Mouse (Mus musculus): ENCODE data around the gene Cldn9. TPM values are rescaled to one million over a fixed set of nuclear protein-coding genes. Genes with fewer than 3 reads are reported as not detected.

The Cldn9 gene
- polyA plus RNA-seq, 1 experiment from 2014 or later, result 8.7 TPM

- DNase-seq (ENCODE audit: low spot score), result no peak
- 61% methylated on average over 2 of the region's 2 CpGs for WGBS
- Histone ChIP-seq H3K9ac (replicated peaks; ENCODE audit: low read length) (no peak overlapping the region), H3K4me3 (ENCODE audit: low read depth, low read length) (no peak overlapping the region), H3K4me1 (ENCODE audit: control insufficient read depth, insufficient read depth, low read length) (no peaks in the 10 kb centered on the region), H3K4me2 (ENCODE audit: low read depth, low read length) (no peak overlapping the region), H3K27ac (replicated peaks; ENCODE audit: low read depth, low read length) (no peak overlapping the region), H3K9me3 (replicated peaks; ENCODE audit: control insufficient read depth, low read length) (no peaks in the 10 kb centered on the region), H3K36me3 (replicated peaks; ENCODE audit: control insufficient read depth, insufficient read depth, low read depth, low read length) (no peaks in the 10 kb centered on the region), H3K27me3 (ENCODE audit: control insufficient read depth, insufficient read depth, low read length) (no peaks in the 10 kb centered on the region; the same call in 1 of the 2 replicates)
- ATAC-seq (replicated peaks; ENCODE audit: insufficient number of reproducible peaks, low FRiP score, low TSS enrichment, low read depth), result no peak
Measured at GRCm38 (mm10) chr17:23654410-23654809, 29.4 kb downstream of the Cldn9 start.

DNA sequence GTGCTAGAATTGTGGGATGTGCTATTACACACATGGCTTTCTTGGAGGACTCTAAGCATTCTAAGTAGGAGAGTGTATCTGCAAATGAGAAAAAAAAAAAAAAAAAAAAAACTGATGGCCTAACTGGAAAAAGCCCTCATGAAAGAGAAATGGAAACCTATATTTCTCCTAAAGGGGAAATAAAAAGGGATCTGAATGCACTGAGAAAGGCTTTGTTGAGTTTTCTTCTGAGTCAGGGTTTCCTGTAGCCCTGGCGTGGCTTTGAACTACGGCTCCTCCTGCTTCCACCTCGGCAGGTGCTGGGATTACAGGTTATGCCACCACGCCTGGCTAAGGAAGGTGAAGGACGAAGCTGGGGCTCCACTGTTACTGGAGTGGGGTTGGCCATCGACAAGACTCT lies 29.8 kb downstream of the Cldn9 start:
- H3K4me1 ChIP-seq (ENCODE audit: control insufficient read depth, insufficient read depth, low read length), result no peaks in the 10 kb centered on the region
- DNase-seq (ENCODE audit: low spot score) (no peak), ATAC-seq (replicated peaks; ENCODE audit: insufficient number of reproducible peaks, low FRiP score, low TSS enrichment, low read depth) (no peak)
- H3K4me2 ChIP-seq (ENCODE audit: low read depth, low read length), result no peak overlapping the region
- H3K9ac ChIP-seq (replicated peaks; ENCODE audit: low read length), result no peak overlapping the region
- no peak overlapping the region for H3K27ac ChIP-seq (replicated peaks; ENCODE audit: low read depth, low read length)
- 61% methylated on average over 6 of the region's 6 CpGs for WGBS
- H3K9me3 ChIP-seq (replicated peaks; ENCODE audit: control insufficient read depth, low read length), result no peaks in the 10 kb centered on the region
- no peaks in the 10 kb centered on the region; the same call in 1 of the 2 replicates for H3K27me3 ChIP-seq (ENCODE audit: control insufficient read depth, insufficient read depth, low read length)
- H3K36me3 ChIP-seq (replicated peaks; ENCODE audit: control insufficient read depth, insufficient read depth, low read depth, low read length), result no peaks in the 10 kb centered on the region
- H3K4me3 ChIP-seq (ENCODE audit: low read depth, low read length), result no peak overlapping the region

GRCm38 (mm10) chr17:23653324-23653723 lies 30.5 kb downstream of the Cldn9 start:
- no peak overlapping the region for H3K4me3 ChIP-seq (ENCODE audit: low read depth, low read length)
- ATAC-seq (replicated peaks; ENCODE audit: insufficient number of reproducible peaks, low FRiP score, low TSS enrichment, low read depth) (no peak), DNase-seq (ENCODE audit: low spot score) (no peak)
- H3K27me3 ChIP-seq (ENCODE audit: control insufficient read depth, insufficient read depth, low read length), result no peaks in the 10 kb centered on the region; the same call in 1 of the 2 replicates
- H3K27ac ChIP-seq (replicated peaks; ENCODE audit: low read depth, low read length), result no peak overlapping the region
- H3K36me3 ChIP-seq (replicated peaks; ENCODE audit: control insufficient read depth, insufficient read depth, low read depth, low read length), result no peaks in the 10 kb centered on the region
- H3K9me3 ChIP-seq (replicated peaks; ENCODE audit: control insufficient read depth, low read length), result no peaks in the 10 kb centered on the region
- no peaks in the 10 kb centered on the region for H3K4me1 ChIP-seq (ENCODE audit: control insufficient read depth, insufficient read depth, low read length)
- WGBS, result 71% methylated on average over 1 of the region's 2 CpGs
- no peak overlapping the region for H3K9ac ChIP-seq (replicated peaks; ENCODE audit: low read length)
- no peak overlapping the region for H3K4me2 ChIP-seq (ENCODE audit: low read depth, low read length)

DNA sequence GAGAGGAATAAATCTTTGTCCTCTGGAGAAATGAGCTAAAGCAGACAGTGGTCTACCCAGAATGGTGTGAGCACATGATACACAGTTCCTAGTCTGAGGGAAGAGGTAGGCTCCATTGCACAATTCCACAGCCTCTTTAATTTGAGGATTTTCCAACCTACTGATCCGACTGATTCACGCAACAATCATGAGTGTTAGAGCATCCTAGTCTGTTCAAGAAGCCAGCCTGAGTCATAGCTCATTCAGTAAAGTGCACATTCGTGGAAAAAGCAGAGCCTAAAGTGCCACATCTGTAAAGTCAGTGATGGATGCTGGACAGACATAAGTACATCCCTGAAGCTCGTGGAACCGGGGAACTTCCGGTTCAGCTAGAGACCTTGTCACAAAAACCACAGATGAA lies 32.5 kb downstream of the Cldn9 start:
- Histone ChIP-seq H3K4me1 (ENCODE audit: control insufficient read depth, insufficient read depth, low read length) (no peaks in the 10 kb centered on the region), H3K4me3 (ENCODE audit: low read depth, low read length) (no peak overlapping the region), H3K27me3 (ENCODE audit: control insufficient read depth, insufficient read depth, low read length) (no peaks in the 10 kb centered on the region), H3K4me2 (ENCODE audit: low read depth, low read length) (no peak overlapping the region), H3K27ac (replicated peaks; ENCODE audit: low read depth, low read length) (no peak overlapping the region), H3K9me3 (replicated peaks; ENCODE audit: control insufficient read depth, low read length) (no peaks in the 10 kb centered on the region), H3K36me3 (replicated peaks; ENCODE audit: control insufficient read depth, insufficient read depth, low read depth, low read length) (no peaks in the 10 kb centered on the region), H3K9ac (replicated peaks; ENCODE audit: low read length) (no peak overlapping the region)
- no peak for ATAC-seq (replicated peaks; ENCODE audit: insufficient number of reproducible peaks, low FRiP score, low TSS enrichment, low read depth)
- 85% methylated on average over 6 of the region's 6 CpGs for WGBS
- DNase-seq (ENCODE audit: low spot score), result no peak

DNA sequence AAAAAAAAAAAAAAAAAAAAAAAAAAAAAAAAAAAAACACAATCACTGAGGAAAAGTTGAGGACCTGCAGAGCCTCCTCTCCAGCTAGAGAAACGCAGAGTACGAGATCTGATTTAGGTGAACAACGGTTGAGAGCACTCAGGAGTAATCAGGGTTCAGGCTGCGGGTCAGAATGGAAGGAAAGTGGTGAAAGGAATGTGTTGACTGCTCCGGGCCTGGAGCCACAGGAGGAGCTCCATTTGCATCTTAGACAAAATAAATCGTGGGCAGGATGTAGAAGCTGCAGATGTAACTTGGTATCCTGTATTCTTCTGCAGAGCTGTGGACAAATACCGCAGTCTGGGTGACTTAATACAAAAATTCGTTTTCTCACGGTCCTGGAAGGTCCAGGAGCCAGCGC lies 37.9 kb downstream of the Cldn9 start:
- Histone ChIP-seq H3K4me3 (ENCODE audit: low read depth, low read length) (no peak overlapping the region), H3K9ac (replicated peaks; ENCODE audit: low read length) (no peak overlapping the region), H3K4me2 (ENCODE audit: low read depth, low read length) (no peak overlapping the region), H3K9me3 (replicated peaks; ENCODE audit: control insufficient read depth, low read length) (no peaks in the 10 kb centered on the region), H3K27me3 (ENCODE audit: control insufficient read depth, insufficient read depth, low read length) (peaks cover 16% of the 10 kb centered on the region), H3K36me3 (replicated peaks; ENCODE audit: control insufficient read depth, insufficient read depth, low read depth, low read length) (no peaks in the 10 kb centered on the region), H3K27ac (replicated peaks; ENCODE audit: low read depth, low read length) (no peak overlapping the region), H3K4me1 (ENCODE audit: control insufficient read depth, insufficient read depth, low read length) (no peaks in the 10 kb centered on the region; the same call in 1 of the 2 replicates)
- WGBS, result 31% methylated on average over 10 of the region's 10 CpGs
- DNase-seq (ENCODE audit: low spot score), result no peak
- no peak for ATAC-seq (replicated peaks; ENCODE audit: insufficient number of reproducible peaks, low FRiP score, low TSS enrichment, low read depth)

- peak within 1 kb of the TSS; percentile 46 for H3K9ac ChIP-seq (replicated peaks; ENCODE audit: low read length)
- WGBS, result under 1% methylated on average over 58 of the region's 58 CpGs
- ATAC-seq (replicated peaks; ENCODE audit: insufficient number of reproducible peaks, low FRiP score, low TSS enrichment, low read depth) (0 out of 2 replicates have a peak, but pooled peaks have one; percentile 49), DNase-seq (ENCODE audit: low spot score) (peak; percentile 32)
- no peaks in the 10 kb centered on the region; the same call in 1 of the 2 replicates for H3K4me1 ChIP-seq (ENCODE audit: control insufficient read depth, insufficient read depth, low read length)
- no peaks in the 10 kb centered on the region for H3K9me3 ChIP-seq (replicated peaks; ENCODE audit: control insufficient read depth, low read length)
- H3K27ac ChIP-seq (replicated peaks; ENCODE audit: low read depth, low read length), result no peak within 1 kb of the TSS
- peak within 1 kb of the TSS; percentile 76 for H3K4me2 ChIP-seq (ENCODE audit: low read depth, low read length)
- peak within 1 kb of the TSS; percentile 40 for H3K4me3 ChIP-seq (ENCODE audit: low read depth, low read length)
- no peaks in the 10 kb centered on the region for H3K36me3 ChIP-seq (replicated peaks; ENCODE audit: control insufficient read depth, insufficient read depth, low read depth, low read length)
- H3K27me3 ChIP-seq (ENCODE audit: control insufficient read depth, insufficient read depth, low read length), result peaks cover 16% of the 10 kb centered on the region
Measured at GRCm38 (mm10) chr17:23644613-23645495, 39.0 kb downstream of the Cldn9 start, which contains the start of gene Mmp25. TSS of gene Mmp25 (minus strand) at chr17:23645277.

Other genes with a start within 250 kb of the Cldn9 start
- not detected in 2 replicates for gene Vmn2r117, start 204.3 kb downstream of the Cldn9 start, polyA plus RNA-seq (2014; fragmentation: Nextera tagmentation; extraction: Ambion mirVana)
- gene Zfp213, start 119.8 kb downstream of the Cldn9 start, polyA plus RNA-seq (2014; fragmentation: Nextera tagmentation; extraction: Ambion mirVana), result 18.2 and 19.6 TPM in 2 replicates
- 17.1 and 19.0 TPM in 2 replicates for gene Zfp13, start 84.5 kb downstream of the Cldn9 start, polyA plus RNA-seq (2014; fragmentation: Nextera tagmentation; extraction: Ambion mirVana)
- gene Zscan10, start 83.2 kb downstream of the Cldn9 start, polyA plus RNA-seq (2014; fragmentation: Nextera tagmentation; extraction: Ambion mirVana), result 0.28 and 0.59 TPM in 2 replicates
- gene Mmp25, start 38.7 kb downstream of the Cldn9 start, polyA plus RNA-seq (2014; fragmentation: Nextera tagmentation; extraction: Ambion mirVana), result 0.17 and 0.46 TPM in 2 replicates
- gene Bicdl2, start 23.5 kb downstream of the Cldn9 start, polyA plus RNA-seq (2014; fragmentation: Nextera tagmentation; extraction: Ambion mirVana), result 0.84 and 1.0 TPM in 2 replicates
- gene Hcfc1r1, start 10.4 kb downstream of the Cldn9 start, polyA plus RNA-seq (2014; fragmentation: Nextera tagmentation; extraction: Ambion mirVana), result 47.9 and 50.5 TPM in 2 replicates
- gene Thoc6, start 10.1 kb downstream of the Cldn9 start, polyA plus RNA-seq (2014; fragmentation: Nextera tagmentation; extraction: Ambion mirVana), result 49.3 and 55.6 TPM in 2 replicates
- gene Tnfrsf12a, start 6.6 kb downstream of the Cldn9 start, polyA plus RNA-seq (2014; fragmentation: Nextera tagmentation; extraction: Ambion mirVana), result 5.8 and 6.8 TPM in 2 replicates
- 48.9 and 54.7 TPM in 2 replicates for gene Cldn6, start 4.8 kb downstream of the Cldn9 start, polyA plus RNA-seq (2014; fragmentation: Nextera tagmentation; extraction: Ambion mirVana)
- 0.20 and 0.22 TPM in 2 replicates for gene 1520401A03Rik, start 38.8 kb upstream of the Cldn9 start, polyA plus RNA-seq (2014; fragmentation: Nextera tagmentation; extraction: Ambion mirVana)
- gene Pkmyt1, start 42.3 kb upstream of the Cldn9 start, polyA plus RNA-seq (2014; fragmentation: Nextera tagmentation; extraction: Ambion mirVana), result 29.5 and 37.3 TPM in 2 replicates
- 11.8 and 12.1 TPM in 2 replicates for gene Paqr4, start 56.8 kb upstream of the Cldn9 start, polyA plus RNA-seq (2014; fragmentation: Nextera tagmentation; extraction: Ambion mirVana)
- 8.1 and 11.7 TPM in 2 replicates for gene Kremen2, start 61.8 kb upstream of the Cldn9 start, polyA plus RNA-seq (2014; fragmentation: Nextera tagmentation; extraction: Ambion mirVana)
- gene Flywch1, start 87.6 kb upstream of the Cldn9 start, polyA plus RNA-seq (2014; fragmentation: Nextera tagmentation; extraction: Ambion mirVana), result 88.3 and 103 TPM in 2 replicates
- gene Flywch2, start 102.1 kb upstream of the Cldn9 start, polyA plus RNA-seq (2014; fragmentation: Nextera tagmentation; extraction: Ambion mirVana), result 35.4 and 45.5 TPM in 2 replicates
- 346 and 389 TPM in 2 replicates for gene Srrm2, start 106.5 kb upstream of the Cldn9 start, polyA plus RNA-seq (2014; fragmentation: Nextera tagmentation; extraction: Ambion mirVana)
- 1,057 and 1,139 TPM in 2 replicates for gene Elob, start 145.1 kb upstream of the Cldn9 start, polyA plus RNA-seq (2014; fragmentation: Nextera tagmentation; extraction: Ambion mirVana)
- gene Prss33, start 152.0 kb upstream of the Cldn9 start, polyA plus RNA-seq (2014; fragmentation: Nextera tagmentation; extraction: Ambion mirVana), result 0.29 TPM in 1 of 2 replicates, not detected in the other
- not detected in 2 replicates for gene Prss32, start 159.8 kb upstream of the Cldn9 start, polyA plus RNA-seq (2014; fragmentation: Nextera tagmentation; extraction: Ambion mirVana)
- 1.8 and 2.1 TPM in 2 replicates for gene Prss41, start 160.1 kb upstream of the Cldn9 start, polyA plus RNA-seq (2014; fragmentation: Nextera tagmentation; extraction: Ambion mirVana)
- not detected in 2 replicates for gene Prss21, start 184.0 kb upstream of the Cldn9 start, polyA plus RNA-seq (2014; fragmentation: Nextera tagmentation; extraction: Ambion mirVana)
- not detected in 2 replicates for gene Dcpp1, start 196.8 kb upstream of the Cldn9 start, polyA plus RNA-seq (2014; fragmentation: Nextera tagmentation; extraction: Ambion mirVana)
- not detected in 2 replicates for gene Dcpp2, start 196.9 kb upstream of the Cldn9 start, polyA plus RNA-seq (2014; fragmentation: Nextera tagmentation; extraction: Ambion mirVana)
- gene Dcpp3, start 233.4 kb upstream of the Cldn9 start, polyA plus RNA-seq (2014; fragmentation: Nextera tagmentation; extraction: Ambion mirVana), result not detected in 2 replicates